Mouse (Mus musculus): ENCODE data around the gene Abca1. TPM values are rescaled to one million over a fixed set of nuclear protein-coding genes. Genes with fewer than 3 reads are reported as not detected.

Abca1 gene
- polyA plus RNA-seq, 1 experiment from 2014 or later, result 4.4 TPM

GRCm38 (mm10) chr4:53085634-53086033 is 74.1 kb downstream of the Abca1 start:
- no peak for DNase-seq (ENCODE audit: low spot score)
- H3K9ac ChIP-seq (ENCODE audit: low read length), result no peak overlapping the region
- H3K4me1 ChIP-seq (replicated peaks; ENCODE audit: control insufficient read depth, insufficient read depth, low read length), result no peaks in the 10 kb centered on the region
- WGBS, result 43% methylated on average over 4 of the region's 4 CpGs
- no peaks in the 10 kb centered on the region for H3K9me3 ChIP-seq (ENCODE audit: control insufficient read depth, low read length)
- H3K27ac ChIP-seq (ENCODE audit: low read depth), result no peak overlapping the region
- no peak for ATAC-seq (replicated peaks; ENCODE audit: low FRiP score, low TSS enrichment, low read depth)
- H3K27me3 ChIP-seq (replicated peaks; ENCODE audit: control insufficient read depth, insufficient read depth, low read length), result no peaks in the 10 kb centered on the region
- H3K4me2 ChIP-seq (ENCODE audit: low read length), result no peak overlapping the region
- H3K36me3 ChIP-seq (ENCODE audit: control insufficient read depth, insufficient read depth, low read length), result peaks cover 14% of the 10 kb centered on the region; the same call in 1 of the 2 replicates
- H3K4me3 ChIP-seq (ENCODE audit: low read depth, low read length), result no peak overlapping the region

DNA sequence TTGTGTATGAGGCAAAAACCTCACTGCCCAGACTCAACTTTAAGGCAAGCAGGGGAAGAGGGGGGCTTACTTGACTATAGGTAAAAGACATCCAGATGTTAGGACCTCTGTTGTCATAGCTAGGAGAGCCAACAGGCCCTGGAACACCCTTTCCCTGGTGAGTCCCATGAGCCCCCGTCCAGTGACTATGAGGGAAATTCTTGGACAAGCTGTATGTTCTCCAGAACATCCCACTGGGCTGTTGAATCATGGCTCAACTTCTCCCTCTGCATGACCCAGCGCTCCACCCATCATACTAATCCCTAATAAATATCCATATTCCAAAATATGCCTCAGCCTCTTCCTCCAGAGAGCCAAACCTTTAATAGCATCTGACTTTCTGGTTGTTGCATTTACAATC is 76.6 kb downstream of the Abca1 start:
- H3K9me3 ChIP-seq (ENCODE audit: control insufficient read depth, low read length), result no peaks in the 10 kb centered on the region
- WGBS, result 96% methylated on average over 2 of the region's 2 CpGs
- ATAC-seq (replicated peaks; ENCODE audit: low FRiP score, low TSS enrichment, low read depth) (no peak), DNase-seq (ENCODE audit: low spot score) (no peak)
- H3K27ac ChIP-seq (ENCODE audit: low read depth), result no peak overlapping the region
- no peak overlapping the region for H3K9ac ChIP-seq (ENCODE audit: low read length)
- no peak overlapping the region for H3K4me3 ChIP-seq (ENCODE audit: low read depth, low read length)
- H3K27me3 ChIP-seq (replicated peaks; ENCODE audit: control insufficient read depth, insufficient read depth, low read length), result no peaks in the 10 kb centered on the region
- no peaks in the 10 kb centered on the region for H3K4me1 ChIP-seq (replicated peaks; ENCODE audit: control insufficient read depth, insufficient read depth, low read length)
- H3K4me2 ChIP-seq (ENCODE audit: low read length), result no peak overlapping the region
- peaks cover 14% of the 10 kb centered on the region; the same call in 1 of the 2 replicates for H3K36me3 ChIP-seq (ENCODE audit: control insufficient read depth, insufficient read depth, low read length)

DNA sequence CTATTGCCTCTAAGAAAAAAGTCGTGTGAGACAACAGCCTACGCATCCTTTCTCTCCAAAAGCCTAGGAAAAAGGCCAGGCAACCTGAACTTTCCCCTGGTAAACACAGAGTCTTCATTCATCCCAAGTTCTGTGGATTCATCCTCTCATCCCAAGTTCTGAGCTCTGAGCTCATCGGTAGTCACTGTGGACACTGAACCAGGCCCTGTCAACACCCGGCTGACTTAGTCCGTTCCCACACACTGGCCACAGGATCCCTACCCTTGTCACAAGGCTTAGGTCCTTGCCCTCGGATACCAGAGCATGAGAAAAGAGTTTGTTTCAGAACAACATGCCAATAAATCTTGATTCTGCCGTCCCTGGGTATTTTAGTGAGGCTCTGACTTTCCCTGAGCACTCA is 77.2 kb downstream of the Abca1 start:
- H3K4me2 ChIP-seq (ENCODE audit: low read length), result no peak overlapping the region
- H3K27ac ChIP-seq (ENCODE audit: low read depth), result no peak overlapping the region
- no peaks in the 10 kb centered on the region for H3K27me3 ChIP-seq (replicated peaks; ENCODE audit: control insufficient read depth, insufficient read depth, low read length)
- H3K4me3 ChIP-seq (ENCODE audit: low read depth, low read length), result no peak overlapping the region
- 82% methylated on average over 7 of the region's 7 CpGs for WGBS
- H3K4me1 ChIP-seq (replicated peaks; ENCODE audit: control insufficient read depth, insufficient read depth, low read length), result no peaks in the 10 kb centered on the region
- no peak for DNase-seq (ENCODE audit: low spot score)
- H3K9ac ChIP-seq (ENCODE audit: low read length), result no peak overlapping the region
- no peaks in the 10 kb centered on the region for H3K9me3 ChIP-seq (ENCODE audit: control insufficient read depth, low read length)
- peaks cover 14% of the 10 kb centered on the region; the same call in 1 of the 2 replicates for H3K36me3 ChIP-seq (ENCODE audit: control insufficient read depth, insufficient read depth, low read length)
- ATAC-seq (replicated peaks; ENCODE audit: low FRiP score, low TSS enrichment, low read depth), result no peak

DNA sequence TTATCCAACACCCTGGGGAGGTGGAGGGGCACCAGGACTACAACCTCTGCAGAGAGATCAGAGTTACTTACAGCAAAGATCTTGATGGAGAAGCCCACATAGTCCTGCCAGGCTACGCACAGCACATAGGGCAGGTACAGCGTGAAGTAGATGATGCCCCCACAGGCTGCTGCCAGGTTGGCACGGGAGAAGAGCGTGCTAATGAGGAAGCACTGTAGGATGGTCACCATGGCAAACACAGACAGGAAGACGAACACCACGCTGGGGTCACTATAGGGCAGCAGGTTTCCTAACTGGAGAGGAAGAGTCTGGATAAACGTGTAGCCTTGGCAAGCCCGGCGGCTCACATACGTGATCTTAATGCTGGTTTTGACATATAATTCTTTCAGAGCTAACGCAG is 77.8 kb downstream of the Abca1 start:
- ATAC-seq (replicated peaks; ENCODE audit: low FRiP score, low TSS enrichment, low read depth) (no peak), DNase-seq (ENCODE audit: low spot score) (no peak)
- no peaks in the 10 kb centered on the region for H3K9me3 ChIP-seq (ENCODE audit: control insufficient read depth, low read length)
- no peak overlapping the region for H3K27ac ChIP-seq (ENCODE audit: low read depth)
- no peaks in the 10 kb centered on the region for H3K27me3 ChIP-seq (replicated peaks; ENCODE audit: control insufficient read depth, insufficient read depth, low read length)
- H3K9ac ChIP-seq (ENCODE audit: low read length), result no peak overlapping the region
- 86% methylated on average over 11 of the region's 11 CpGs for WGBS
- no peaks in the 10 kb centered on the region for H3K4me1 ChIP-seq (replicated peaks; ENCODE audit: control insufficient read depth, insufficient read depth, low read length)
- no peak overlapping the region for H3K4me3 ChIP-seq (ENCODE audit: low read depth, low read length)
- H3K36me3 ChIP-seq (ENCODE audit: control insufficient read depth, insufficient read depth, low read length), result peaks cover 19% of the 10 kb centered on the region
- no peak overlapping the region for H3K4me2 ChIP-seq (ENCODE audit: low read length)

DNA sequence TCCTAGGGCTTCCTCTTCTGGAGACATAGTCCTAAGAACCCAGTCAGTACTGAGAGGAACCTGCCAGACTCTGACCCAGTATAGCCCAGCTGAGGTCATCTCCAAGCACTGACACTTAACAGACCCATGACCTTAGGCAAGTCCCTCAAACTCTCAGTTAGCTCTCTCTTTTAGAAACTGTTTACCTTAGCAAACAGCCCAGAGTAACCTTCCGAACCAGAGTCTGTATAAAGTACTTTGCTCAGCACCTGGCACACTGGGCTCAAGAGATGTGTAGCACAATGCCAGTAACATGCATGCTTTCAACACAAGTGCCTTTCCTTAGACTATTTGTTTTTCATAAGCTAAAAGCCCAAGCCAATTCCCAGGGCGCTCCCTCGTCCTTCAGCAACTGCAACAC is 79.4 kb downstream of the Abca1 start:
- no peaks in the 10 kb centered on the region for H3K4me1 ChIP-seq (replicated peaks; ENCODE audit: control insufficient read depth, insufficient read depth, low read length)
- no peak for ATAC-seq (replicated peaks; ENCODE audit: low FRiP score, low TSS enrichment, low read depth)
- H3K36me3 ChIP-seq (ENCODE audit: control insufficient read depth, insufficient read depth, low read length), result peaks cover 23% of the 10 kb centered on the region
- no peak overlapping the region for H3K27ac ChIP-seq (ENCODE audit: low read depth)
- DNase-seq (ENCODE audit: low spot score), result no peak
- H3K4me2 ChIP-seq (ENCODE audit: low read length), result no peak overlapping the region
- H3K27me3 ChIP-seq (replicated peaks; ENCODE audit: control insufficient read depth, insufficient read depth, low read length), result no peaks in the 10 kb centered on the region
- no peak overlapping the region for H3K9ac ChIP-seq (ENCODE audit: low read length)
- WGBS, result 81% methylated on average over 3 of the region's 3 CpGs
- no peak overlapping the region for H3K4me3 ChIP-seq (ENCODE audit: low read depth, low read length)
- no peaks in the 10 kb centered on the region for H3K9me3 ChIP-seq (ENCODE audit: control insufficient read depth, low read length)

DNA sequence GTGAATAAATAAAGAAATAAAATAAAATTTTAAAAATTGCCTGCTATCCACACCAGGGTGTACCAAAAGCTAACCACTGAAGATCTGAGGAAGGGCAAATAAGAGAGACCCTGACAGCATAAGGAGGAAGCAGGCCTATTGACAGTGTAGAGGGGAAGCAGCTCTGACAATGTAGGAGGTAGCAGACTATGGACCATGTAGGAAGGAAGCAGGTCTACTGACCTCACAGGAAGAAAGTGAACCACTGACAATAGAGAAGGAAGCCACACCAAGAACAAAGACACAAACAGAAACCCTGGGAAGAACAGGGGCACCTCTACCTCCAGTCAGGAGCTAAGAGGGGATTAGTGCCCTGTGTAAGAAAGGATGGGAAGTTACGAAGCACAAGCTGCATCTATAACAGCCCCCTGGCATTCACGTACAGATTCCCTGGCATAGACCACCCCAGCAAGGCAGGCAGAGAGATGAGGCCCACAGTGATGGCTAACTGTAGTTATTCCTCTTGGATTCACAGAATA is 80.8 kb downstream of the Abca1 start:
- H3K9ac ChIP-seq (ENCODE audit: low read length), result no peak overlapping the region
- no peaks in the 10 kb centered on the region for H3K9me3 ChIP-seq (ENCODE audit: control insufficient read depth, low read length)
- H3K4me1 ChIP-seq (replicated peaks; ENCODE audit: control insufficient read depth, insufficient read depth, low read length), result no peaks in the 10 kb centered on the region
- DNase-seq (ENCODE audit: low spot score), result no peak
- no peak for ATAC-seq (replicated peaks; ENCODE audit: low FRiP score, low TSS enrichment, low read depth)
- H3K27ac ChIP-seq (ENCODE audit: low read depth), result 0 out of 2 replicates have a peak overlapping the region, but pooled peaks have one; percentile 7
- no peaks in the 10 kb centered on the region for H3K27me3 ChIP-seq (replicated peaks; ENCODE audit: control insufficient read depth, insufficient read depth, low read length)
- no peak overlapping the region for H3K4me2 ChIP-seq (ENCODE audit: low read length)
- H3K4me3 ChIP-seq (ENCODE audit: low read depth, low read length), result no peak overlapping the region
- peaks cover 15% of the 10 kb centered on the region for H3K36me3 ChIP-seq (ENCODE audit: control insufficient read depth, insufficient read depth, low read length)
- WGBS, result 82% methylated on average over 2 of the region's 2 CpGs

GRCm38 (mm10) chr4:53076788-53077350 is 82.8 kb downstream of the Abca1 start:
- ATAC-seq (replicated peaks; ENCODE audit: low FRiP score, low TSS enrichment, low read depth) (no peak), DNase-seq (ENCODE audit: low spot score) (no peak)
- 92% methylated on average over 4 of the region's 4 CpGs for WGBS
- Histone ChIP-seq H3K27ac (ENCODE audit: low read depth) (no peak overlapping the region), H3K4me3 (ENCODE audit: low read depth, low read length) (no peak overlapping the region), H3K4me2 (ENCODE audit: low read length) (no peak overlapping the region), H3K4me1 (replicated peaks; ENCODE audit: control insufficient read depth, insufficient read depth, low read length) (no peaks in the 10 kb centered on the region), H3K9me3 (ENCODE audit: control insufficient read depth, low read length) (no peaks in the 10 kb centered on the region), H3K27me3 (replicated peaks; ENCODE audit: control insufficient read depth, insufficient read depth, low read length) (no peaks in the 10 kb centered on the region), H3K36me3 (ENCODE audit: control insufficient read depth, insufficient read depth, low read length) (peaks cover 13% of the 10 kb centered on the region), H3K9ac (ENCODE audit: low read length) (no peak overlapping the region)

- Histone ChIP-seq H3K9me3 (ENCODE audit: control insufficient read depth, low read length) (no peaks in the 10 kb centered on the region), H3K4me2 (ENCODE audit: low read length) (no peak overlapping the region), H3K4me3 (ENCODE audit: low read depth, low read length) (no peak overlapping the region), H3K27ac (ENCODE audit: low read depth) (no peak overlapping the region), H3K36me3 (ENCODE audit: control insufficient read depth, insufficient read depth, low read length) (peaks cover 16% of the 10 kb centered on the region), H3K27me3 (replicated peaks; ENCODE audit: control insufficient read depth, insufficient read depth, low read length) (no peaks in the 10 kb centered on the region), H3K9ac (ENCODE audit: low read length) (no peak overlapping the region), H3K4me1 (replicated peaks; ENCODE audit: control insufficient read depth, insufficient read depth, low read length) (no peaks in the 10 kb centered on the region)
- no peak for ATAC-seq (replicated peaks; ENCODE audit: low FRiP score, low TSS enrichment, low read depth)
- 92% methylated on average over 7 of the region's 7 CpGs for WGBS
- no peak for DNase-seq (ENCODE audit: low spot score)
These were observed 86.7 kb downstream of the Abca1 start for GRCm38 (mm10) chr4:53073025-53073424.

GRCm38 (mm10) chr4:53062301-53063008 is 97.2 kb downstream of the Abca1 start:
- no peak overlapping the region for H3K9ac ChIP-seq (ENCODE audit: low read length)
- H3K4me3 ChIP-seq (ENCODE audit: low read depth, low read length), result no peak overlapping the region
- no peaks in the 10 kb centered on the region for H3K9me3 ChIP-seq (ENCODE audit: control insufficient read depth, low read length)
- no peak for ATAC-seq (replicated peaks; ENCODE audit: low FRiP score, low TSS enrichment, low read depth)
- H3K27ac ChIP-seq (ENCODE audit: low read depth), result no peak overlapping the region
- H3K27me3 ChIP-seq (replicated peaks; ENCODE audit: control insufficient read depth, insufficient read depth, low read length), result no peaks in the 10 kb centered on the region
- H3K36me3 ChIP-seq (ENCODE audit: control insufficient read depth, insufficient read depth, low read length), result peaks cover 9% of the 10 kb centered on the region
- H3K4me1 ChIP-seq (replicated peaks; ENCODE audit: control insufficient read depth, insufficient read depth, low read length), result no peaks in the 10 kb centered on the region
- WGBS, result 83% methylated on average over 7 of the region's 7 CpGs
- H3K4me2 ChIP-seq (ENCODE audit: low read length), result no peak overlapping the region
- DNase-seq (ENCODE audit: low spot score), result no peak
